Comparison of ENCODE assay signal across 13 mouse cellular contexts in the genomic region with DNA sequence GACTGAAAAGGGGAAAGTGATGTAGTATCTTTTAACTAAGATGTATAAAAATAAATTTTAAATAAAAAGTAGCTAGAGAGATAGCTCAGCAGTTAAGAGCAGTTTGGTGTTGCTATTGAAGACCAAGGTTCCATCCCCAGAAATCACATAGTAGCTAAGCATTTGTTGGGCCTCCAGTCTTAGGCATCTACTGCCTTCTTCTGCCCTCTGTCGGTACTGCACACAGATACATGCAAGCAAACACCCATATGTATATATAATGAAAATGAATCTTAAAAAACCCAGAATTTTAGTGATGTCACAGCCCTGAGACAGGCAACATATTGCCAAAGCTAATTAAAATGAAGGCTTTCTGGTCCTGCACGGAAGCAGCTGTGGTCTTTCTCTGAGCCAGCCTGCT. TPM values are rescaled to one million over a fixed set of nuclear protein-coding genes. Genes with fewer than 3 reads are reported as not detected.
DNase-seq lines count a peak whose midpoint lies in the region; ATAC-seq and TF ChIP-seq lines count a peak whose summit lies in the region.
"Had no signal": no experiment of that assay in that cellular context is flagged by ENCODE, and none has a peak within 500 bp of the region (broad histone marks: within the 10 kb centered on the region; RNA-seq: fewer than 3 reads in every experiment).

No protein-coding gene starts in this region.

- no peak overlapping the region for H3K4me2 ChIP-seq in heart, postnatal 0 days (ENCODE audit: low read depth, low read length)
- no peak overlapping the region for H3K4me2 ChIP-seq in midbrain, postnatal 0 days (ENCODE audit: low read depth, low read length, poor library complexity, severe bottlenecking)
- no peak overlapping the region for H3K4me2 ChIP-seq in midbrain, embryonic 11.5 days
- H3K4me2 ChIP-seq: kidney, embryonic 15.5 days had no signal

- POLR2A ChIA-PET in Patski (lab: Charles Lee): no interaction called here

- TF ChIP-seq EP300 in heart, postnatal 0 days (IDR thresholded peaks at IDR 0.05; ENCODE audit: low read depth): no peak

- no peak for ATAC-seq in heart, postnatal 0 days (ENCODE audit: insufficient read depth, low read depth)
- ATAC-seq in midbrain, postnatal 0 days (ENCODE audit: low FRiP score): no peak
- ATAC-seq in midbrain, embryonic 11.5 days (ENCODE audit: low FRiP score): no peak
- ATAC-seq in Patski: no peak

- H3K4me3 ChIP-seq in heart, postnatal 0 days (ENCODE audit: low read depth, low read length): no peak overlapping the region
- no peak overlapping the region for H3K4me3 ChIP-seq in midbrain, postnatal 0 days (ENCODE audit: low read depth, low read length)
- no peak overlapping the region for H3K4me3 ChIP-seq in midbrain, embryonic 11.5 days (ENCODE audit: low read depth, low read length)
- H3K4me3 ChIP-seq: kidney, embryonic 15.5 days; left cerebral cortex, adult 2 months had no signal

- no peaks in the 10 kb centered on the region for H3K4me1 ChIP-seq in heart, postnatal 0 days (ENCODE audit: control insufficient read depth, insufficient read depth)
- no peaks in the 10 kb centered on the region for H3K4me1 ChIP-seq in midbrain, postnatal 0 days (ENCODE audit: insufficient read depth, low read length)
- H3K4me1 ChIP-seq in midbrain, embryonic 11.5 days (ENCODE audit: control insufficient read depth, insufficient read depth, low read length): peaks cover 3% of the 10 kb centered on the region; the same call in 1 of the 2 replicates
- H3K4me1 ChIP-seq: kidney, embryonic 15.5 days had no signal

- no peaks in the 10 kb centered on the region for H3K36me3 ChIP-seq in heart, postnatal 0 days (replicated peaks; ENCODE audit: control insufficient read depth, insufficient read depth, low read length)
- no peaks in the 10 kb centered on the region for H3K36me3 ChIP-seq in midbrain, postnatal 0 days (ENCODE audit: insufficient read depth, low read length)
- no peaks in the 10 kb centered on the region for H3K36me3 ChIP-seq in midbrain, embryonic 11.5 days (ENCODE audit: control insufficient read depth, insufficient read depth, low read length)
- H3K36me3 ChIP-seq: kidney, embryonic 15.5 days had no signal

- CTCF ChIA-PET in Patski (lab: Charles Lee): interaction anchor here (0.8 kb wide), 1 partner anchor 9 kb away, joined by 5 read pairs; no protein-coding TSS in a partner anchor

- in situ Hi-C loops in Patski (cut with MboI; ENCODE audit: low pct_unique_long_range_greater_than_20kb): no loop called here

- no peaks in the 10 kb centered on the region for H3K27me3 ChIP-seq in heart, postnatal 0 days (ENCODE audit: control insufficient read depth, insufficient read depth, low read length)
- H3K27me3 ChIP-seq in midbrain, postnatal 0 days (ENCODE audit: insufficient read depth, low read length): no peaks in the 10 kb centered on the region
- H3K27me3 ChIP-seq in midbrain, embryonic 11.5 days (ENCODE audit: control insufficient read depth, insufficient read depth, low read length): no peaks in the 10 kb centered on the region
- H3K27me3 ChIP-seq in Patski: peaks cover 10% of the 10 kb centered on the region
- H3K27me3 ChIP-seq: kidney, embryonic 15.5 days had no signal

- peak; percentile 9 for DNase-seq in heart, postnatal 0 days (ENCODE audit: low spot score)
- DNase-seq in heart, postnatal 4 days: no peak
- peak; percentile 10 for DNase-seq in midbrain, postnatal 0 days (ENCODE audit: low spot score)
- no peak for DNase-seq in midbrain, embryonic 11.5 days (ENCODE audit: low spot score, missing footprints)
- no peak for DNase-seq in Patski (ENCODE audit: low read depth, low spot score)
- peak; percentile 11 for DNase-seq in retina, embryonic 14.5 days (ENCODE audit: low spot score)
- no peak for DNase-seq in urinary bladder, postnatal 36 days (ENCODE audit: low spot score in 2 of 2)
- no peak for DNase-seq in urinary bladder, postnatal 25 days (ENCODE audit: low spot score)

- no peak overlapping the region for H3K9ac ChIP-seq in heart, postnatal 0 days (replicated peaks; ENCODE audit: low read depth, low read length)
- no peak overlapping the region for H3K9ac ChIP-seq in midbrain, postnatal 0 days (replicated peaks; ENCODE audit: low read length, poor library complexity, severe bottlenecking)
- no peak overlapping the region for H3K9ac ChIP-seq in midbrain, embryonic 11.5 days (ENCODE audit: low read length)
- H3K9ac ChIP-seq: kidney, embryonic 15.5 days had no signal

- H3K27ac ChIP-seq in heart, postnatal 0 days (ENCODE audit: low read depth): no peak overlapping the region
- no peak overlapping the region for H3K27ac ChIP-seq in midbrain, postnatal 0 days (ENCODE audit: low read depth, low read length)
- no peak overlapping the region for H3K27ac ChIP-seq in midbrain, embryonic 11.5 days (ENCODE audit: low read depth, low read length)
- H3K27ac ChIP-seq: kidney, embryonic 15.5 days; left cerebral cortex, adult 2 months had no signal

- TF ChIP-seq CTCF in heart, postnatal 0 days (IDR thresholded peaks at IDR 0.05; ENCODE audit: low read depth): peak; percentile 52
- TF ChIP-seq CTCF in midbrain, postnatal 0 days (IDR thresholded peaks at IDR 0.05): peak; percentile 60
- TF ChIP-seq CTCF in Patski (IDR thresholded peaks at IDR 0.05): peak; percentile 62

- WGBS in heart, postnatal 0 days: 38% methylated on average over 2 of the region's 2 CpGs
- WGBS in midbrain, postnatal 0 days: 45% methylated on average over 2 of the region's 2 CpGs
- WGBS in midbrain, embryonic 11.5 days: 34% methylated on average over 2 of the region's 2 CpGs

- no peaks in the 10 kb centered on the region for H3K9me3 ChIP-seq in heart, postnatal 0 days (replicated peaks; ENCODE audit: control insufficient read depth, low read length)
- H3K9me3 ChIP-seq in midbrain, postnatal 0 days (ENCODE audit: low read length): no peaks in the 10 kb centered on the region; the same call in 1 of the 2 replicates
- H3K9me3 ChIP-seq in midbrain, embryonic 11.5 days (ENCODE audit: control insufficient read depth, low read length): no peaks in the 10 kb centered on the region
- H3K9me3 ChIP-seq: kidney, embryonic 15.5 days had no signal

RNA-seq across cellular contexts. Expression of a gene that starts 15.9 kb away (rescaled TPM):
- 0.43 TPM in 1 of 2 replicates, not detected in the other for total RNA-seq in heart, postnatal 0 days (2014; rRNA removed; ENCODE audit: low replicate concordance)
- polyA plus RNA-seq in heart, postnatal 0 days (2015; fragmentation: Nextera tagmentation; extraction: Ambion mirVana): 0.16 and 0.25 TPM in 2 replicates
- total RNA-seq in heart, postnatal 4 days (2021): under 1 TPM; 0.18 to 0.60 TPM
- total RNA-seq in midbrain, postnatal 0 days (2014; rRNA removed): 0.11 TPM in 1 of 2 replicates, not detected in the other
- polyA plus RNA-seq in midbrain, postnatal 0 days (2015; fragmentation: Nextera tagmentation; extraction: Ambion mirVana): not detected in 2 replicates
- not detected in 2 replicates for polyA plus RNA-seq in midbrain, embryonic 11.5 days (2014; fragmentation: Nextera tagmentation; extraction: Ambion mirVana)
- polyA plus RNA-seq in Patski (2021): not detected
- total RNA-seq: gastrocnemius, postnatal 4 days; hematopoietic stem cell, adult 5-6 weeks; left cerebral cortex, adult 2 months had no signal
- polyA plus RNA-seq: liver, embryonic 16.5 days had no signal

Comparison
In these comparisons a context has a peak if more than half of its experiments do, and no peak if none do; other contexts are left out.
1. DNase-seq: peak in heart, postnatal 0 days (single experiment), midbrain, postnatal 0 days (single experiment) and retina, embryonic 14.5 days (single experiment); none in heart, postnatal 4 days (single experiment), midbrain, embryonic 11.5 days (single experiment), Patski (single experiment), urinary bladder, postnatal 36 days (0 of 2) and urinary bladder, postnatal 25 days (single experiment).
2. Peak in every context shown above with its lines, with median percentiles within 50 percentile points of each other: CTCF ChIP-seq.